Mouse (Mus musculus) CD4-positive naive resting alpha-beta T cell, adult 57 days (primary cell): ENCODE results near the gene Hspbap1. TPM values are rescaled to one million over a fixed set of nuclear protein-coding genes. Genes with fewer than 3 reads are reported as not detected.

Experiments used
- total RNA-seq: library from RNA; stranded (reverse); gene quantifications from one replicate; pipeline ENCODE4 v1.2.4, GENCODE M21; 2023

Hspbap1 gene
- 21.5 TPM for total RNA-seq

DNA sequence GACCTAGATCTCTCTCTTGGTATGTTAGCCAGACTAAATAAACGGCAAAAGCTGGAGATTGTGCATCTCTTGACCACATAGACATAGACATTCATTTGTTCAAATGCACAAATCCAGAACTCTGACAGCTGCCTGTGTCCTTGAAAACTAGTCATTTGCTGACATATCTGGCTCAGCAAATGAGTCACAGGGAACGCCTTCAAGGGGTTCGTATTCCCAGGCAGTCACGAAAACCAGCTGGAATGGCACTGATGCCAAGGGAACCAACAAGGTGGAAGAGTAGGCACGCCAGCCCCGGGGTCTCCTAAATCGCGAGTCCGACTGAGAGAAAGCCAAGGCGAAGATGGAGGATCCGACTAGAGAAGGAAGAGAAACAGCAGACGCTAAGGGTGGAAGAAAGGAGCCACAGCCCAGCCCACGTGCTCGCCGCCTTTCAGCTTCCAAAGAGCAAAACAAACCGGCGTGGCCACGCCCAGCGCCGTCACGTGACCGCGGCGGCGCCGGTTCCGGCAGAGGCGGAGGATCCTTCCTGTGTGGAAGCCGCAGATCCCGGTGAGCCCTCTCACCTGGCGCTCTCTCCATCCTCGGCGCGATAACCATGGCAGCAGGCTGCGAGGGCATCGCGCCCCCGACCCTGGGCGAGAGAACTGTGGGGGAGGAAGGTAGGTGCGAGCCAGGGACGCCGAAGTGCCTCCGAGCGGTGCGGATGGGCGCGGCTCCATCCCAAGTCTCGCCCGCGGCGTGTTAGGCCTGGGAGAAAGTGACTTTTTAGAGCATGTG is at the start of gene Hspbap1:
Gene Hspbap1 (plus strand): TSS at position 498 of the 780 bp plus-strand sequence.

DNA sequence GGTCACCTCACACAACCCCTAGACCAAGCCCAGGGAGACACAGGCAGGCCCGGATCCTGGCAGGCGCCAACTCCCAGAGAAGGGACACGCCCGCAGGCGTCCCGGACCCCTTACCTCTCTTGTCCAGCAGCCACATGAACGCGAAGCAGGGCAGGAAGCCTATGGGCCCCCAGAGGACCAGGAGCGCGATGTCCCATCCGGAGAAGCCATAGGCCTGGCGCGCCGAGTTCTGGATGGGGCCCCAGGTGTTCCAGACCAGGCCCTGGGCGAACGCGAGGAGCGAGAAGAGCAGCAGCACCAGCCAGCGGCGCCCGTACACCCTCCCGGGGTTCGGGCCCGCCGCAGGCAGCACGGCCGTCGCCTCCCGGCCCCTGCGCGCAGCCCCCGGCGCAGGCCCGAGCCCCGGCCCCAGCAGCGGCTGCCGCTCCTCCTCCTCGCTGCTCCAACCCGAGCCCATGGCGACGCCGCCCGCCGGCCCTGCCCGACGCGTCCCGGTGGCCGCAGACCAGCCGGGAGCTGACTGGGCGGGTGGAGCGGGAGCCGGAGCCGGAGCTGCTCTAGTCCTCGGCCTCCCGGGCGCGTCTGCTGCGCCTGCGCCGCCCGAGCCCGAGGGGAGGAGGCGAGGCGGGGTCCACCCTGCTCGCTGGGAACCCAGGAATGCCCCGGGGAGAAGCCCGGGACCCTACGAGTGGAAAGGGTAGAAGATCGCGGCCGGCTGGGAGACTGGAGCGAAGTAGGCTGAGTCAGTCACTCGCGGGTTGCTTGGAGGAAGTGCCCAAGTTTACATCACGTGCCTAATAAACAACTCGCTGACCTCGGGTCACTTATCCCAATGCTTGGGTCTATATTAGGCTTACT is 1.2 kb upstream of the Hspbap1 start, which contains the start of gene Dirc2:
Gene Dirc2 (minus strand): TSS at position 572 of the 858 bp plus-strand sequence.

DNA sequence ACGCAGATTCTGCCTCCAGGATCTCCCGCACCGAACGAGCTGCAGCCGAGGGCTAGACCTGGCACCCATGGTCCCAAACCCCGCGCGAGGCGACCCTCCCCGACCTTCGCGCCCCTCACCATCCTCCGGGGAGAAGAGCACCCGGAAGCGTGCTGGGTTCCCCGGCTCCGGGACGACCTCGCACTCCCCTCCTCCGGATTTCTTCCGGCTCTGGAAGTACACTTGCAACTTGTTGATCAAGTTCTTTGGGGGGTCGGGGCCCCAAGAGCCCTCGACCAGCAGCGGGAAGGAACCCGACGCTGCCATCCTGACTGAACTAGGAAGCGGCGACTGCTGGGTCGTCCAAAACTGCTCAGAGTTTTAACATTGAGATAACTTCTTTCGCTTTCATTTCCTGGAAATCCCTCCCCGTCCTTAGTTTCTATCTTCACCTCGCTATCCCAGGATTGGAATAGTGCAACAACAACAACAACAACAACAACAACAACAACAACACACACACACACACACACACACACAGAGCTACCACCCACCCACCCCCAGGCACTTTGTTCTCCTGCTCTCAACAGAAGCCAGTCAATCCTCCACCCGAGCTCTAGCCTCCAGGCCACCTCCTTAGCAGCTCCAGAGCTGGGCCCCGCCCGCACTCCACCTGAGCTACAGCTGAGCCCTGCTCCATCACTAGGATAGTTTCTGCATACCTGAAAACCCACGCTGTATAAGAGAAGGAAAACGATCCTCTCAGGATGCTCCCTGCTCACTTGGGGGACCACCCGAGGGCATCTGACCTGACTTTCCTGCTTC is 101.1 kb downstream of the Hspbap1 start, which contains the start of gene Parp14:
Gene Parp14 (minus strand): TSS at position 497 of the 804 bp plus-strand sequence.

Other genes with a start within 250 kb of the Hspbap1 start
- gene Sema5b, start 229.2 kb upstream of the Hspbap1 start, total RNA-seq: not detected
- 50.3 TPM for gene Dirc2, start 1.0 kb upstream of the Hspbap1 start, total RNA-seq
- gene Parp14, start 101.2 kb downstream of the Hspbap1 start, total RNA-seq: 54.8 TPM
- 49.0 TPM for gene Parp9, start 168.1 kb downstream of the Hspbap1 start, total RNA-seq
- gene Dtx3l, start 168.8 kb downstream of the Hspbap1 start, total RNA-seq: 44.8 TPM
- 123 TPM for gene Kpna1, start 208.4 kb downstream of the Hspbap1 start, total RNA-seq